Mouse (Mus musculus): ENCODE data around the gene Fxyd4. TPM values are rescaled to one million over a fixed set of nuclear protein-coding genes. Genes with fewer than 3 reads are reported as not detected.

Fxyd4 gene
- total RNA-seq, 1 experiment from 2014 or later, result not detected

DNA sequence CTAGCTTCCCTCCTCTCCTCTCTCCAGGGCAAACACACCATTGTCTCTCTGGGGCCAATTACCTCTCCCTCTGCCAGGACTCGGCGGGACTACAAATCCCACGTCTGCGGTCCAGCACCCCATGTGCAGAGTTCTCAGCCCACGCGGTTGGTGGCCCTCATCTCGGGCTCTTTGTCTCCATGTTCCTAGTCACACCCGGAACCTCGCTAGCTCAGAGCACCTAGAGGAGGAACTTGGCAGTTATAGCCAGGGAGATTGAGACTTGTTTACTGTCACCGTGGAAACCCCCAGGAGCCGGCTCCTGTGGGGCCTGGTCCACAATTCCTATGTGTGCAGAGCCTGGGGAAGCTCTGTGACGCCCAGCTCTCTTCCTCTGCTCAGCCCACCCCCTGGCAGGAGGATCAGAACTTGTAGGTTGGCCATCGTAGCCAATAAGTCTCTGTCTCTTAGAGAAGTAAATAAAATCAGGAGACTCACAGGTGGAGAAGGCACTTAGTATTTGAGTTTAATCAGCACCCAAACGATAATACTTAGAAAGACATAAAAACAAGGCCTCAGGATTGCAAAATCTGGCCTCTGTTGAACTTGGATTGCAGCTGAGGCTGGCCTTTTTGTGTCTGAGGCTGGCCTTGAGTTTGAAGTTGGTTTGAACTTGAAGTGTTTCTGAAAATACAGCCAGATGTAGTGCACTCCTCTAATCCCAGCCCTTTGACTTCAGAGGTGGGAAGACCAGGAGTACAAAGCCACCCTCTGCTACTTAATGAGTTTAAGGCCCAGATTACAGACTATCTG, 45.9 kb downstream of the Fxyd4 start:
- no peak for DNase-seq

DNA sequence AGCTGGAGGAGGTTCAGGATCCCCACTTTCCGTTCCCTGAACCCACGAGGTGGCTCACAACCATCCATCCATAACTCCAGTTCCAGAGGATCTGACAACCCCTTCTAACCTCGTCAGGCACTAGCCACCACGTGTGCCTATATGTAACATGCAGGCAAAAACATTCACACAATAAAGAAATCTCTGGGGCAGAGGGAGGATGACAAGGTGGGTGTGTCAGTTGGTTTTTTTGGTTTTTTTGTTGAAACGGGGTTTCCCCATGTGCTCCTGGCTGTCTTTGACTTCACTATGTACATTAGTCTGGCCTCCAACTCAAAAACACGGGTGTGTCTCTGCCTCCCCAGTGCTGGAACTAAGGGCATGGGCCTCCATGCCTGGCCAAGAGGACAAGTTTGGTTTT, 47.2 kb downstream of the Fxyd4 start:
- DNase-seq, result no peak

GRCm38 (mm10) chr6:117888642-117889096, 48.8 kb downstream of the Fxyd4 start:
- DNase-seq, result no peak

DNA sequence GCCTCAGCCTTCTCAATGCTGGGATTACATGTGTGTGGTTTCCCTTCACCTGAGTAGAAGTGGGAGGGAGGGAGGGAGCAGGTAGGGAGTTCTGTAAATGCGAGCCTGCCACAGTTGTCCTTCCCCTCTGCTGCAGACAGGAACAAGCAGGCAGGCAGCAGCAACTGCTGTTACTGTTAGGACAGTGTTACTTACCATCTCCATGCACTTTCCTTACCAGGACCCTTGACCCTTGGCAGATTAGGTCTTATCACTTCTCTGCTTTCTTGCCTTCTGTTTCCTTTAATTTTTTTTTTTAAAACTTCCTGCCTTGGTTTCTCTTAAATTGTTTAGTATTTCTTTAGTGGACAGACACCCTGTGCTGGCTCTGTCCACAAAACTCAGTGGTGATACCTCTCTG, 49.5 kb downstream of the Fxyd4 start:
- no peak for DNase-seq

DNA sequence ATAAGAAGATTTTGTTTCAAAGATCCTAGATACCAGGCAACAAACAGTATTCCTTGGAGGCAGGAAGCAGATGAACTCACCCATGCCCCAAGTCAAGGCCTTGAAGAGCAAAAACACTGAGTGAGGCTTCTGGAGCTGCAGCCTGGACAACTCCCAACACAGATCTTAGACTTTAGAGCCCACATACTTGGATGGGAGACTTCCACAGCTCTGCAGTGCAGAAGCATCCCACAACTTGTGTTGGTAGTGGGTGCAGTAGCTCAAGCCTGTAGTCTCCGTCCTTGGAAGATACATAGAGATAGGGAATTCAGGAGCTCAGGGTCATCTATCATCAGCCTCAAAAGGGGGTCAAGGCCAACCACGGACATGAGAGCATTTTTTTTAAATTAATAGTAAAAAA, 51.5 kb downstream of the Fxyd4 start:
- no peak for DNase-seq

Small RNA genes lying within 50 kb of the gene (microRNA-seq; reads per million reads assigned to microRNA genes)
- 0 reads per million in 2 experiments for gene Gm25535

Other genes with a start within 250 kb of the Fxyd4 start
- 36.1 and 37.0 TPM in 2 replicates for gene Zfp637, start 96.5 kb downstream of the Fxyd4 start, total RNA-seq (2021)
- 3.0 and 4.3 TPM in 2 replicates for gene Zfp239, start 75.6 kb downstream of the Fxyd4 start, total RNA-seq (2021)
- 333 and 372 TPM in 2 replicates for gene Hnrnpf, start 37.4 kb downstream of the Fxyd4 start, total RNA-seq (2021)
- gene Rasgef1a, start 73.7 kb upstream of the Fxyd4 start, total RNA-seq (2021), result 0.15 TPM in 1 of 2 replicates, not detected in the other
- 19.0 and 19.9 TPM in 2 replicates for gene Csgalnact2, start 201.4 kb upstream of the Fxyd4 start, total RNA-seq (2021)

Data from adrenal gland, postnatal 25 days (tissue).